Mouse (Mus musculus) adrenal gland, postnatal 14 days (tissue): ENCODE data around the gene Qpct. TPM values are rescaled to one million over a fixed set of nuclear protein-coding genes. Genes with fewer than 3 reads are reported as not detected.
A peak's percentile ranks its signal among the peaks of the same experiment; 100 is the strongest.
"Not testable (repeated sequence)": the region's sequence is repeated elsewhere in the genome, so short reads cannot be mapped to it uniquely, and the experiment has no call there.

Experiments used
- DNase-seq: peaks from one replicate; pipeline ENCODE4 v3.0.0; 2021; ENCODE audit warnings: mixed read lengths
- total RNA-seq: library from RNA; stranded (reverse); gene quantifications from 2 replicates; pipeline ENCODE4 v1.2.3, GENCODE M21; 2021

The Qpct gene
- total RNA-seq, 1 experiment from 2014 or later = 13.0 TPM

DNA sequence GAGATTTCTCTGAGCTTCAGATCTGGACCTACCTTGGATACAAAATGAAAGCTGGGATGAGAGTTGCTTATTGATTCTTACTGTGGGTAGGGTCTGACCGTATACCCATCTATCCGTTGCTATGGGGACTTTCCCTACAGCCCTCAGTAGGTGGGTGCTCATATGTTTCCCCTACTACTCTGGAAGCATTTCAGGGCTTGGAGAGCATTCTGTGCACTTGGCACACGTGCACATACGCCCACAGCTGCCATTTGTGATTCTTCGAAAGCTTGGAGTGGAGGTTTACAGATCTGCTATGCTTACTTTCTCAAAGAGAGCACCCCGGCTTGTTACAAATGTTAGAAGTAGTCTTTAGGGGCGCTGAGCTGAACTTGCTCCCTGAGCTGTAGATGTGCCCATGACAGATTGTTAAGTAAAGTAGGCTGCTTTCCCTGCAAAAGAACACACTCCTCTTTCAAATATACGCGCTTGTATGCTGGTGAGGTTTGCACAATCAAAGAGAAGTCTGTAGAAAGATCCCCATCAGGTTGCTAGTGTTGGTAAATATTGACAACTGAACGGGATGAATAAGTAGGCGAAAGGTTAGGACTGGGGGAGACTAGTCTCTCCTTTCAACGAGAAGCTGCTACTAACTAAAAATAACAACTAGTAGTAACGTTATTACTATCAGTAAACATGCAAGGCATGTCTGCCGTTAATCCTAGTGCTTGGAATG, 18.2 kb downstream of the Qpct start:
- DNase-seq = no peak

- no peak for DNase-seq
These were observed 20.2 kb downstream of the Qpct start for GRCm38 (mm10) chr17:79071951-79072350.

DNA sequence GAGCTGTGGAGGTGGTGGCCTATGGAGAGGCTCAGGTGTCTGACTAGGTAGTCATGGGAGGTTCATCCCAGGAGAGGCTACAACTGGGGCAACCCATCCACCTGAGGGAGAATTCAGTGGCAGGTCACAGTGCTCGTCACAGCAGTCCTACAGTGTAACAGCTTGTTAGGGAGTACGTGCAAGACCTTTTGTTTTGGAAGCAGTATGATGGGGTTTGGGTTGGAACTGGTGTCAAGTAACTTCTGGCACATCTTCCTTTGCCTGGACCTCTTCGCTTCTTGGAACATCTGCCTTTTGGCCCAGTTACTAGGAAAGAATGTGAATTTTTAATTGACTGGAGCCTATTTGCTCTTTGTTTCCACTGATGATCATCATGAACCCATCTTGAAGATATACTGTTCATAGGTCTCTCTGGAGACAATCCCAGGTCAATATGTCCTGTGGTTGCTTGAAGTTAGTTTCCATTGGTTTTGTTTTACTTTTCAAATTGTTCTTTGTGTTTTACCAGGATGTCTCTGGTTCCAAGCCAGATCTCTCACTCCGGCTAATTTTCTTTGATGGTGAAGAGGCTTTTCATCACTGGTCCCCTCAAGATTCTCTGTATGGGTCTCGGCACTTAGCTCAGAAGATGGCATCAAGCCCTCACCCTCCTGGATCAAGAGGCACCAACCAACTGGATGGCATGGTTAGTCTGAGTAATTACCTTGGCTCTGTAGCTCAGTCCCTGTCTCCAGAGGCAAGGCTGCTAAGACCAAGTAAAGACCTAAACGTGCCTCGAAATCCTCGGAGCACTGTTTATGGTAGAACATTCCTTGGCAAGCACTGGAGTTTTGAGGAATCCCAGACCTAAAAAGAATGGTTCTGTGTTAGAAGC, 25.5 kb downstream of the Qpct start:
- no peak for DNase-seq

DNA sequence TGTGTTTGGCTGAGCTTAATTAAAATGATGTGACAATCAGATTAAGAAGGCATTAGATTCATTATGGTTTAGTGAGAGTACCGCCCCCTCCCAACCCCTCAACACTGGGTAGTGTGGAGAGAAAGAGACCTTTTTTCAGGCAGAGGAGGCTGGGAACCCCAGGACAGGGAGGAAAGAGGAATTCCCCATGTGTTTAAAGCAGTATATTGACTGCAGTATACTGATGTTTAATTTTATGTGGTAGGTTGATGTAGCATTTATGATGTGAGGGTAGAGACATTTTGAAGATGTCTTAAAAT, 26.1 kb downstream of the Qpct start:
- DNase-seq = no peak

- DNase-seq = no peak
These were observed 26.5 kb downstream of the Qpct start for GRCm38 (mm10) chr17:79078248-79078647.

GRCm38 (mm10) chr17:79091710-79092109, 40.0 kb downstream of the Qpct start:
- no peak for DNase-seq

DNA sequence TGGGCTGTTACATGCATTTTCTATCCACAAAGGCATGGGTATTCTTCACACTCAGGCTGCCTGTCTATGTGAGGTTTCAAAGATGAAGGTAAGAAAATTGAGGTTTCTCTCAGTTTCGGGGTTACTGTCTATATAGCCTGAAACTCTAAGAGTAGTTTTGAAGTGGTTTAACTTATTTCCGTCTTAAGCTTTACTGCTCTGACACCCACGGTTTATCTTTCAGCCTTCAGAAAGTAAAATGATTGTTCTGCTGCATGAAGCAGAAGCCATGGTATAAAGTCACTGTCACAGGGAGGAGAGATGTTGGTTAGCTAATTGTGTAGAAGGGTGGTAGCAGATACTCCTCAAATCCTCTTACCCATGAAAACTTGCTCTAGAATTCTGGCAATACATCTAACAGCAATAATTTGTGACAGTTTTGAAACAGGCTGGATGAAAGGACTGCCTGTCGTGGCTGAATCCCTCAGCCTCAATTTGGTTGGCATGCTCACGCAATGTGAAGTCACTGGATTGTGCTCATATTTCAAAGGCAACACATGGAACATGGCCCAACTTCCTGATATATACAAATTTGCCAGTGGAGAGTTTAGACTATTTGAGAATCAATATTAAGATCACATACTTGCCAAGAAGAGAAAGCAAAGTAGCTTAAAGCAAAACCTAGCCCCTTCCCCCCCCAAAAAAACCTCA, 41.7 kb downstream of the Qpct start:
- no peak for DNase-seq

- no peak for DNase-seq
These were observed 43.9 kb downstream of the Qpct start for GRCm38 (mm10) chr17:79095624-79096023.

- peak; percentile 10 for DNase-seq
These were observed 48.2 kb downstream of the Qpct start for GRCm38 (mm10) chr17:79099866-79100265.

DNA sequence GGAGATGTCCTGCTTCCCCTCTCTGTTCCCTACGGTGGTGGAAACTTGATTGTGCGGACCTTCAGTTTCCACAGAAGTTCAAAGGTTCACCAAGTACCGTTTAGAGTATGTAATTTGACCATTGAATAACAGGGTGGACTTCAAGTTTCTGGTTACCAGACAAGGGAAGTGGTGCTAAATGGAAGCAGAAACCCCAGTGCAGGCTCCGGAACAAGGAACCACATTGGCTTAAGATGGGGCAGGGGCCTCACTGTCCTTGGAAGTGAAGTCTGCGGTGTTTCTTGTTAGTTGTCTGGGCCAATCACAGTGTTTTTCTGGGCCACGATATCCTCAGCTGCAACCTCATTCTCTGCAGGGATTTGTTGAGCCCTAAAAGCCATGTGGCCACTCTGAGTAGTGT, 56.5 kb downstream of the Qpct start:
- no peak for DNase-seq

DNA sequence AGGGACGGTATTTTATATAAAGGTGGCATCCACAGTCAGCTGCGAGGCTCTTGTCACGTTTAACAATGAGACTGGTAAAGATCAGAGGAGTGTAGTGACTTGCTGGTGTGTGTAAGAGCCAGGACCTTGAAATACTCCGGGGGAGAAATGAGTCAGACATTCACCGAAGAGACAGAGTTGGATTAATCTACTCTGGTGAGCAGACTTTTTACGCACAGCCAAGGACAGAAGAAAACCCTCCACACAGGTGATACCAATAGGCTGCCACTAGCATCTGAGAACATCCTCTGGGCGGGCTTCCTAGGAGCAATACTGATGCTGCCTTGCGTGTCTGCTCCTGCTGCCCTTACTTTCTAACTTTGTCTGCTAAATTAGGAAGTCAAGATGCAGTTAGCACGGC, 57.9 kb downstream of the Qpct start:
- DNase-seq = peak; percentile 17

DNA sequence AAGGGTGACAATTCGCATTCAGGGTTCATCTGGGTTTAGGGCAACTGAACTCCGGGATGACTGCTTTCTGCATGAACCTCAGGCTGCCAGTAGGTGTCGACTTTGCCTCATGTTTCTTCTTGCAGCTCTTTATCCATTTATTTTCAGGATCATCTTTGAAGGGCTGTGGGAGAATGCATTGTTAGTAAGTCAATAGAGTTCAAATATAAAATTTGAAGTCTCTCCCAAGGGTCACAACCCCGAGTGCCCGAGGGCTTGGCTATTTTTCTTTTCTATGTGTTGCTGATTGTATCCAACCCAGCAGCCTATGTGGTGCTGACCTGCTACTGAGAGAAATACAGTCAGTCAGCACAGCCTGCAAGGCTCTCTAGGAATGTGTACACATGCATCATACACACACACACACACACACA, 59.2 kb downstream of the Qpct start:
- peak; percentile 65 for DNase-seq

GRCm38 (mm10) chr17:79115248-79115647, 63.5 kb downstream of the Qpct start:
- not testable (repeated sequence) for DNase-seq

DNA sequence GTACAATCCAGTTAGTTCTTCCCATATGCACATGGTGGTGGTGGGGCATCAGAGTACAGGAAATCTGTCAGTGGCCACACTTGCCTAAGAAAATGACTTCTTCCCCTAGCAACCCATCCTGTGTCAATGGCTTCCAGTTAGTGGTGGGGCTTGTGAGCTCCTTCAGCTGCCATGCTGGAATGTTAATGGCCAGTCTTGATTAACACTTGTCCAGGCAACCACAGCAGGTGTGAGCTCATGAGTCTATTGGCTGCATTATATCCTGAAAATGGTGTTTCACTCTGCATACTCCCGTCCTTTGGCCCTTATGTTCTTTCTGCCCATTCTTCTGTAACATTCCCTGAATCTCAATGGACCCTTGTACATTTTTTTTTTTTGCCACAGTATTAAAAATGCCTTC, 67.4 kb downstream of the Qpct start:
- DNase-seq = no peak

DNA sequence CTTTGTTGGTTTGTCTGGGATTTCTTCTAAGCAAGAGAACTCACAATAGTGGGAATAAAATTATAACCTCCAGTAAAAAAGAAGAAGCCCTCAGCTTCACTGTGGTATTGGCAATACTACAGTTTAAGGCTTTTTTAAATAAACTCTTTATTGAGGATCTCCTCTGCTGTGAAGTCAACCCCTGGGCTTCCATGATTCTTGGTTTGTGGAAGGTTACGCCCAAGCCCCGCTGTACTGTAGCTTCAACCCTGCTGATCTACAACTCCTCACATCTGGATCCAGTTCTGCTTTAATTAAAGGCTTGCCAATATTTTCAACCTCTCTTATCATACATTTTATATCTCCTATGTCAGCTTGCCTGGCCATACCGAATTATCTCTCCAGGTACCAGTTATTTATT, 68.6 kb downstream of the Qpct start:
- DNase-seq = no peak

DNA sequence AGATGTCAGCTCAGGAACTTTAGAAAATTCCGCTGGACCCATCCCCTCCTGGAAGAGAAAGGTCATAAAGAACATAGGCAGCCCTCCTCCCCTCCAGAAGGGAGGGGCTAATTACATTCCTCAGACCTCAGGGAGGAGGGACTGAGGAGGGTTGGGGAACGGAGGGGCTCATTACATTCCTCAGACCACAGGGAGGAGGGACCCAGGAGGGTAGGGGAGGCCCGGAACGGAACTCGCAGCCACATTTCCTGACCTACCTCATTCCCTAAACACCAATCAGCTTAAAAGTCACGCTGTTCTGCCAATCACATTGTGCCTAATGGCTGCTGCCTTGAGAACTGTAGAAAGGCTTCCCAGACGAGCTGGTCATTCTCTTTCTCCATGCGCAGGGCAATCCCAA, 82.0 kb downstream of the Qpct start:
- DNase-seq = no peak

DNA sequence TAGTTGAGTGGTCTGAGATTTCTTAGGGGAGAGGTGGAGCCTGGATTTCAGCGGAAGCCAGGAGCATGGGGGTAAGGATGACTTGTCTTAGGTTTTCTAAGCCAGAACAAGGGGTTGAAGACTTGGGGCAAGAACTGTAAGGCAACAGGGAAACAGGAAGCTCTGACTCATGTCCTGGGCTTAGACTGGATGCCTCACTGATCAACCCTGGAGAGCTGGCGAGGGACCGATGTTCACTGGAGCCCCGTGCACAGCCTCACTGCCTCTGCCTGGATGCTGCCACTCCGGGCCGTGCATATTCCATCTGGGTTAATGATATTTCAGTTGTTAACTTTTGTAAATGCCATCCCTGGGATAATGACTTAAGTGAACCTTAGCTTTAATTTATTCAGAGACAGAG, 84.1 kb downstream of the Qpct start:
- DNase-seq = no peak

DNA sequence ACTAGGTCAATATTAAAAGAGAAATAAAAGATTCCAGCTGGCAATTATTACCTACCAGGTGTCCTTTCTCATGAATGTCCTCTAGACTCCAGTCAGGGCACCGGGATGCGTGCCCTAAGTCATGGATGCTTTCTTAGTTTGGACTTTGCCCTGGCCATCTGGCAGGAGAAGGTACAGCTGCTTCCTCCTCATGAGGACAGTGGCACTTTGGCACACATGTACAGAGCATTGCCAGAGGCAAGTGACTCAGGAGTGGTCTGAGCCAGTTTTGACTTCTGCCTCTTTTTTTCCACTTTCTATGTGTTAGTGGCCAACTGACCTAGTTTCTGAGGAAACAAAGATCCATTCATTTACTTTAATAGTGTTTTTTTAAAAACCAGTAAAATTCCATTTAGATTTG, 84.7 kb downstream of the Qpct start:
- DNase-seq = no peak

Other genes starting within 250 kb of the Qpct start
- 29.8 and 31.5 TPM in 2 replicates for gene Heatr5b, start 216.5 kb upstream of the Qpct start, total RNA-seq
- 30.1 and 33.2 TPM in 2 replicates for gene Gpatch11, start 216.3 kb upstream of the Qpct start, total RNA-seq
- 20.6 and 23.3 TPM in 2 replicates for gene Eif2ak2, start 169.3 kb upstream of the Qpct start, total RNA-seq
- gene Sult6b1, start 144.9 kb upstream of the Qpct start, total RNA-seq = not detected in 2 replicates
- gene Cebpzos, start 135.4 kb upstream of the Qpct start, total RNA-seq = 30.7 and 37.6 TPM in 2 replicates
- gene Cebpz, start 114.8 kb upstream of the Qpct start, total RNA-seq = 45.6 and 52.3 TPM in 2 replicates
- 41.8 and 45.7 TPM in 2 replicates for gene Ndufaf7, start 114.8 kb upstream of the Qpct start, total RNA-seq
- 35.5 and 39.6 TPM in 2 replicates for gene Prkd3, start 31.1 kb upstream of the Qpct start, total RNA-seq